Mouse (Mus musculus): ENCODE results near the gene Pkp3. TPM values are rescaled to one million over a fixed set of nuclear protein-coding genes. Genes with fewer than 3 reads are reported as not detected.
A peak's percentile ranks its signal among the peaks of the same experiment; 100 is the strongest.

The Pkp3 gene
- polyA plus RNA-seq, 1 experiment from 2014 or later: 10.5 TPM

DNA sequence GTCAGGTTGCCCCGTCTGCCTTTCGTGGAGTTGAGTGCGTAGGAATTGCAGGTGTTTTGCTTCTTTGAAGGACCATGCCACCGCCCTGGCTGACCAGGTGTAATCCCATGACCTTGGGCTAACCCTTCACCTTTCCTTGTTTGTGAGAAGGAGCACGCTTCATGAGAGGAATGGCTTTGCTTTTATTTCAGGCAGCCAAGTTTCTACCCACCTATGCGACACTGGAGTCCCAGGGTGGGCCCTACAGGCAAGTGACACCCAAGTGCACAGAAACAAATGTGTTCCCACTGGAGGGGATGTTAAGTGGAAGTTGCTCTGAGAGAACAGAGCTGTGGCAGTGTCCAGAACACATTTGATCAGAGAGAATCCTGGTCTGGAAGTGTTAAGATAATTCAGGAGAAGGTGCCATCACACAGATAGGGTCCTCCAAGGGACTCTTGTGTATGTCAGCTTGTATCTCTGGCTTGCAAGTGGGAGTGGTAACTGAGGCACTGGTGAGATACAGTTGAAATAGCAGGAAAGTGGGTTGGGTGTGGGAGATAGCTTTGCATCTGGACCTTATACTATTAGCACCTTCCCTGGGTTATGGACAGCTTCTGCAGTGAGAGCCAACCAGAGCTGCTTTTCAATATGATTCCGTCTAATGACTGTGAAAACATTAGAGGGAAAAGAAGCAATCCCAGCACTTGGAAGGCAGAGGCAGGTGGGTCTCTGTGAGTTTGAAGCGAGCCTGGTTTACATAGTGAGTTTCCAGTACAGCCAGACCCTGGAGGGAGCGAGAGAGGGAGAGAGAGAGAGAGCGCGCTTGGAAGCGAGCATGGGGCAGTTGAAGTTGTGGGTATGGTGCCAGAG lies 54.1 kb downstream of the Pkp3 start:
- H3K27me3 ChIP-seq (ENCODE audit: insufficient read depth, low read length): no peaks in the 10 kb centered on the region
- peaks cover 19% of the 10 kb centered on the region for H3K36me3 ChIP-seq (ENCODE audit: insufficient read depth, low read length)
- ATAC-seq (ENCODE audit: low FRiP score, low TSS enrichment): 0 out of 2 replicates have a peak, but pooled peaks have one; percentile 1
- 52% methylated on average over 12 of the region's 12 CpGs for WGBS
- H3K27ac ChIP-seq (ENCODE audit: low read length): no peak overlapping the region
- no peaks in the 10 kb centered on the region for H3K9me3 ChIP-seq (ENCODE audit: low read length)
- H3K4me1 ChIP-seq (ENCODE audit: insufficient read depth, low read length): peaks cover 14% of the 10 kb centered on the region
- H3K9ac ChIP-seq (replicated peaks; ENCODE audit: low read length): peak overlapping the region; percentile 87
- peak overlapping the region; percentile 76 for H3K4me3 ChIP-seq (ENCODE audit: low read length)
- H3K4me2 ChIP-seq (replicated peaks; ENCODE audit: low read depth, low read length): peak overlapping the region; percentile 85

Other genes starting within 250 kb of the Pkp3 start
- gene Urah, start 243.2 kb upstream of the Pkp3 start, polyA plus RNA-seq (2015; fragmentation: Nextera tagmentation; extraction: Ambion mirVana): 0.49 and 0.92 TPM in 2 replicates
- gene Scgb1c1, start 232.7 kb upstream of the Pkp3 start, polyA plus RNA-seq (2015; fragmentation: Nextera tagmentation; extraction: Ambion mirVana): not detected in 2 replicates
- 0.12 TPM in 1 of 2 replicates, not detected in the other for gene Odf3, start 230.4 kb upstream of the Pkp3 start, polyA plus RNA-seq (2015; fragmentation: Nextera tagmentation; extraction: Ambion mirVana)
- gene Gm45785, start 221.9 kb upstream of the Pkp3 start, polyA plus RNA-seq (2015; fragmentation: Nextera tagmentation; extraction: Ambion mirVana): not detected in 2 replicates
- gene Ric8a, start 221.3 kb upstream of the Pkp3 start, polyA plus RNA-seq (2015; fragmentation: Nextera tagmentation; extraction: Ambion mirVana): 69.7 and 73.6 TPM in 2 replicates
- 41.7 and 42.1 TPM in 2 replicates for gene Bet1l, start 220.6 kb upstream of the Pkp3 start, polyA plus RNA-seq (2015; fragmentation: Nextera tagmentation; extraction: Ambion mirVana)
- gene Psmd13, start 196.2 kb upstream of the Pkp3 start, polyA plus RNA-seq (2015; fragmentation: Nextera tagmentation; extraction: Ambion mirVana): 242 and 246 TPM in 2 replicates
- gene Sirt3, start 195.9 kb upstream of the Pkp3 start, polyA plus RNA-seq (2015; fragmentation: Nextera tagmentation; extraction: Ambion mirVana): 41.5 and 42.6 TPM in 2 replicates
- gene Cox8b, start 177.8 kb upstream of the Pkp3 start, polyA plus RNA-seq (2015; fragmentation: Nextera tagmentation; extraction: Ambion mirVana): 1.4 and 2.6 TPM in 2 replicates
- 1.9 and 2.2 TPM in 2 replicates for gene Nlrp6, start 157.3 kb upstream of the Pkp3 start, polyA plus RNA-seq (2015; fragmentation: Nextera tagmentation; extraction: Ambion mirVana)
- 25.3 and 26.6 TPM in 2 replicates for gene Pgghg, start 136.8 kb upstream of the Pkp3 start, polyA plus RNA-seq (2015; fragmentation: Nextera tagmentation; extraction: Ambion mirVana)
- gene Ifitm5, start 127.9 kb upstream of the Pkp3 start, polyA plus RNA-seq (2015; fragmentation: Nextera tagmentation; extraction: Ambion mirVana): 4.2 and 5.8 TPM in 2 replicates
- 0.76 TPM in 1 of 2 replicates, not detected in the other for gene Gm45717, start 122.3 kb upstream of the Pkp3 start, polyA plus RNA-seq (2015; fragmentation: Nextera tagmentation; extraction: Ambion mirVana)
- gene Ifitm2, start 122.2 kb upstream of the Pkp3 start, polyA plus RNA-seq (2015; fragmentation: Nextera tagmentation; extraction: Ambion mirVana): 991 and 995 TPM in 2 replicates
- 64.6 and 72.4 TPM in 2 replicates for gene Ifitm1, start 111.0 kb upstream of the Pkp3 start, polyA plus RNA-seq (2015; fragmentation: Nextera tagmentation; extraction: Ambion mirVana)
- gene Ifitm3, start 67.4 kb upstream of the Pkp3 start, polyA plus RNA-seq (2015; fragmentation: Nextera tagmentation; extraction: Ambion mirVana): 210 and 234 TPM in 2 replicates
- 0.94 and 1.5 TPM in 2 replicates for gene Ifitm6, start 60.3 kb upstream of the Pkp3 start, polyA plus RNA-seq (2015; fragmentation: Nextera tagmentation; extraction: Ambion mirVana)
- not detected in 2 replicates for gene Gm17387, start 49.1 kb upstream of the Pkp3 start, polyA plus RNA-seq (2015; fragmentation: Nextera tagmentation; extraction: Ambion mirVana)
- gene B4galnt4, start 17.1 kb upstream of the Pkp3 start, polyA plus RNA-seq (2015; fragmentation: Nextera tagmentation; extraction: Ambion mirVana): 13.2 and 13.9 TPM in 2 replicates
- gene Sigirr, start 22.4 kb downstream of the Pkp3 start, polyA plus RNA-seq (2015; fragmentation: Nextera tagmentation; extraction: Ambion mirVana): 37.7 and 45.2 TPM in 2 replicates
- gene Ano9, start 39.6 kb downstream of the Pkp3 start, polyA plus RNA-seq (2015; fragmentation: Nextera tagmentation; extraction: Ambion mirVana): 8.0 and 8.6 TPM in 2 replicates
- 85.5 and 86.7 TPM in 2 replicates for gene Ptdss2, start 44.2 kb downstream of the Pkp3 start, polyA plus RNA-seq (2015; fragmentation: Nextera tagmentation; extraction: Ambion mirVana)
- 141 and 155 TPM in 2 replicates for gene Rnh1, start 94.6 kb downstream of the Pkp3 start, polyA plus RNA-seq (2015; fragmentation: Nextera tagmentation; extraction: Ambion mirVana)
- 40.3 and 78.3 TPM in 2 replicates for gene Hras, start 115.8 kb downstream of the Pkp3 start, polyA plus RNA-seq (2015; fragmentation: Nextera tagmentation; extraction: Ambion mirVana)
- gene Lrrc56, start 115.9 kb downstream of the Pkp3 start, polyA plus RNA-seq (2015; fragmentation: Nextera tagmentation; extraction: Ambion mirVana): 13.5 and 15.1 TPM in 2 replicates
- gene Lmntd2, start 135.9 kb downstream of the Pkp3 start, polyA plus RNA-seq (2015; fragmentation: Nextera tagmentation; extraction: Ambion mirVana): 3.9 and 4.4 TPM in 2 replicates
- gene Rassf7, start 137.6 kb downstream of the Pkp3 start, polyA plus RNA-seq (2015; fragmentation: Nextera tagmentation; extraction: Ambion mirVana): 76.3 and 78.3 TPM in 2 replicates
- 81.2 and 93.0 TPM in 2 replicates for gene Phrf1, start 150.6 kb downstream of the Pkp3 start, polyA plus RNA-seq (2015; fragmentation: Nextera tagmentation; extraction: Ambion mirVana)
- gene Irf7, start 188.3 kb downstream of the Pkp3 start, polyA plus RNA-seq (2015; fragmentation: Nextera tagmentation; extraction: Ambion mirVana): 3.2 and 6.0 TPM in 2 replicates
- 15.4 and 16.3 TPM in 2 replicates for gene Cdhr5, start 198.6 kb downstream of the Pkp3 start, polyA plus RNA-seq (2015; fragmentation: Nextera tagmentation; extraction: Ambion mirVana)
- 45.2 and 47.1 TPM in 2 replicates for gene Sct, start 200.9 kb downstream of the Pkp3 start, polyA plus RNA-seq (2015; fragmentation: Nextera tagmentation; extraction: Ambion mirVana)
- 1.3 and 1.5 TPM in 2 replicates for gene Drd4, start 213.8 kb downstream of the Pkp3 start, polyA plus RNA-seq (2015; fragmentation: Nextera tagmentation; extraction: Ambion mirVana)
- 77.4 and 87.5 TPM in 2 replicates for gene Deaf1, start 249.5 kb downstream of the Pkp3 start, polyA plus RNA-seq (2015; fragmentation: Nextera tagmentation; extraction: Ambion mirVana)
- gene Tmem80, start 249.5 kb downstream of the Pkp3 start, polyA plus RNA-seq (2015; fragmentation: Nextera tagmentation; extraction: Ambion mirVana): 49.3 and 59.8 TPM in 2 replicates

Data from kidney, embryonic 16.5 days (tissue).